Mouse (Mus musculus) G1E (cell line): ENCODE data around the gene Hsd17b2. TPM values are rescaled to one million over a fixed set of nuclear protein-coding genes. Genes with fewer than 3 reads are reported as not detected.

Experiments used
- ATAC-seq: 2 replicates; pipeline ENCODE4 v1.8.0; 2016; ENCODE audit warnings: mild to moderate bottlenecking; ENCODE audit not compliant: insufficient number of reproducible peaks, poor library complexity, low FRiP score, severe bottlenecking; ENCODE audit errors: extremely low read depth
- DNase-seq: peaks from one replicate; pipeline ENCODE4 v3.0.0; 2012; ENCODE audit warnings: low spot score
- H3K27me3 ChIP-seq: 2 replicates; pipeline ENCODE4 v1.6.1; 2012; ENCODE audit warnings: mild to moderate bottlenecking, low read length, inconsistent platforms; ENCODE audit not compliant: insufficient read depth
- H3K36me3 ChIP-seq: replicated peaks from 2 replicates; pipeline ENCODE3; 2012; ENCODE audit warnings: mild to moderate bottlenecking, inconsistent platforms
- H3K4me1 ChIP-seq: 2 replicates; pipeline ENCODE4 v1.6.1; 2012; ENCODE audit warnings: low read depth, low read length, inconsistent platforms, mixed read lengths; ENCODE audit not compliant: insufficient read depth
- H3K4me3 ChIP-seq: 2 replicates; pipeline ENCODE4 v1.5.1; 2012; ENCODE audit warnings: low read depth, mild to moderate bottlenecking, inconsistent platforms, low read length, moderate library complexity, mixed read lengths
- H3K9me3 ChIP-seq: replicated peaks from 2 replicates; pipeline ENCODE4 v1.6.1; 2012; ENCODE audit warnings: inconsistent platforms
- CTCF ChIP-seq: IDR thresholded peaks from 2 replicates; pipeline ENCODE4 v1.5.1; 2012; ENCODE audit warnings: low read depth, low read length, inconsistent platforms, mixed read lengths
- GATA1 ChIP-seq: IDR thresholded peaks from 2 replicates; pipeline ENCODE4 v1.6.1; 2012; ENCODE audit warnings: borderline replicate concordance, low read length, inconsistent platforms, mixed read lengths
- GATA2 ChIP-seq: IDR thresholded peaks from 2 replicates; pipeline ENCODE4 v1.6.1; 2012; ENCODE audit warnings: low read depth, low read length, inconsistent platforms, borderline replicate concordance
- POLR2AphosphoS5 ChIP-seq: IDR thresholded peaks from 2 replicates; pipeline ENCODE4 v1.6.1; 2012; ENCODE audit warnings: low read depth, low read length, inconsistent platforms; ENCODE audit not compliant: insufficient replicate concordance
- TAL1 ChIP-seq: conservative IDR thresholded peaks from 2 replicates; pipeline ENCODE4 v1.6.1; 2012; ENCODE audit warnings: low read depth, low read length, inconsistent platforms, mixed read lengths
- polyA plus RNA-seq: library from polyadenylated mRNA; stranded (reverse); fragments of >175 nt; gene quantifications from 2 replicates; pipeline ENCODE4 v1.2.3, GENCODE M21; 2012
- total RNA-seq, 2 experiments: library from RNA; stranded (forward) in 1 of 2; stranded (reverse) in 1 of 2; fragments of 200-1000 nt in 1 of 2; fragments of >200 nt in 1 of 2; fragmentation: Nextera tagmentation in 1 of 2; gene quantifications; 2 replicates each; pipeline ENCODE4 v1.2.3; 2014 to 2017

Gene Hsd17b2
- total and polyA plus RNA-seq, 3 experiments: 0.22 TPM; not detected in 2

- no peaks in the 10 kb centered on the region for H3K27me3 ChIP-seq
- no peak for ATAC-seq
- H3K4me1 ChIP-seq: no peaks in the 10 kb centered on the region
- no peaks in the 10 kb centered on the region for H3K9me3 ChIP-seq
- H3K36me3 ChIP-seq: peaks cover 89% of the 10 kb centered on the region
- TF ChIP-seq TAL1 (no peak), POLR2AphosphoS5 (no peak), GATA2 (no peak), GATA1 (no peak), CTCF (no peak)
- no peak for DNase-seq
- H3K4me3 ChIP-seq: no peak overlapping the region
Observed at GRCm38 (mm10) chr8:117792616-117793144, 91.0 kb downstream of the Hsd17b2 start.

- H3K9me3 ChIP-seq: no peaks in the 10 kb centered on the region
- H3K36me3 ChIP-seq: peaks cover 92% of the 10 kb centered on the region
- H3K4me1 ChIP-seq: peaks cover 9% of the 10 kb centered on the region
- DNase-seq: no peak
- no peak for ATAC-seq
- TF ChIP-seq CTCF (no peak), TAL1 (no peak), POLR2AphosphoS5 (no peak), GATA2 (no peak), GATA1 (no peak)
- no peaks in the 10 kb centered on the region for H3K27me3 ChIP-seq
- H3K4me3 ChIP-seq: no peak overlapping the region
Observed at GRCm38 (mm10) chr8:117794581-117794980, 92.9 kb downstream of the Hsd17b2 start.

- Histone ChIP-seq H3K4me3 (no peak overlapping the region), H3K9me3 (no peaks in the 10 kb centered on the region), H3K4me1 (peaks cover 22% of the 10 kb centered on the region), H3K36me3 (peaks cover 83% of the 10 kb centered on the region), H3K27me3 (no peaks in the 10 kb centered on the region)
- no peak for TF ChIP-seq GATA2
- no peak for TF ChIP-seq TAL1
- no peak for TF ChIP-seq GATA1
- ATAC-seq (no peak), DNase-seq (no peak)
Observed at GRCm38 (mm10) chr8:117796464-117796863, 94.8 kb downstream of the Hsd17b2 start.

GRCm38 (mm10) chr8:117798066-117798465, 96.4 kb downstream of the Hsd17b2 start:
- Histone ChIP-seq H3K36me3 (peaks cover 74% of the 10 kb centered on the region), H3K4me3 (no peak overlapping the region)

GRCm38 (mm10) chr8:117801443-117802298, 100.0 kb downstream of the Hsd17b2 start, which contains the start of gene Mphosph6:
Mphosph6 (minus strand) TSS chr8:117801943.
- DNase-seq (peak; percentile 85), ATAC-seq (peak; percentile 88)
- Histone ChIP-seq H3K4me3 (peak within 1 kb of the TSS; percentile 98), H3K36me3 (peaks cover 38% of the 10 kb centered on the region), H3K9me3 (no peaks in the 10 kb centered on the region), H3K27me3 (peaks cover 3% of the 10 kb centered on the region; the same call in 1 of the 2 replicates), H3K4me1 (peaks cover 30% of the 10 kb centered on the region)
- TF ChIP-seq TAL1 (no peak), GATA1 (no peak), GATA2 (no peak), POLR2AphosphoS5 (no peak), CTCF (no peak)

More at GRCm38 (mm10) chr8:117798066-117798465, 96.4 kb downstream of the Hsd17b2 start:
- TF ChIP-seq GATA2 (no peak), POLR2AphosphoS5 (no peak), GATA1 (no peak), CTCF (no peak), TAL1 (no peak)
- Histone ChIP-seq H3K4me1 (peaks cover 30% of the 10 kb centered on the region), H3K9me3 (no peaks in the 10 kb centered on the region), H3K27me3 (no peaks in the 10 kb centered on the region)
- DNase-seq (no peak), ATAC-seq (no peak)

- no peak for DNase-seq
Observed at GRCm38 (mm10) chr8:117802299-117802689, 100.6 kb downstream of the Hsd17b2 start.

More at GRCm38 (mm10) chr8:117802299-117802689, 100.6 kb downstream of the Hsd17b2 start:
- Histone ChIP-seq H3K36me3 (peaks cover 32% of the 10 kb centered on the region), H3K4me3 (peak overlapping the region; percentile 98), H3K9me3 (no peaks in the 10 kb centered on the region), H3K27me3 (peaks cover 5% of the 10 kb centered on the region; the same call in 1 of the 2 replicates), H3K4me1 (peaks cover 30% of the 10 kb centered on the region)
- TF ChIP-seq TAL1: no peak
- no peak for TF ChIP-seq GATA2
- no peak for TF ChIP-seq CTCF
- no peak for TF ChIP-seq GATA1
- no peak for TF ChIP-seq POLR2AphosphoS5
- ATAC-seq: no peak
